Mouse (Mus musculus) layer of hippocampus, adult 2 months (tissue): ENCODE data around the gene Spock2. TPM values are rescaled to one million over a fixed set of nuclear protein-coding genes. Genes with fewer than 3 reads are reported as not detected.
"Not testable (repeated sequence)": the region's sequence is repeated elsewhere in the genome, so short reads cannot be mapped to it uniquely, and the experiment has no call there.

Experiments used
- DNase-seq, 2 experiments: peaks; one replicate each; pipeline ENCODE4 v3.0.0; 2022; ENCODE audit warnings: low spot score in 2 of 2
- H3K27ac ChIP-seq: fragments of 200-600 bp; 2 replicates; pipeline ENCODE4 v1.8.1; 2022
- H3K4me3 ChIP-seq: fragments of 200-600 bp; 2 replicates; pipeline ENCODE4 v1.8.1; 2022; ENCODE audit warnings: mild to moderate bottlenecking
- CTCF ChIP-seq: fragments of 200-600 bp; conservative IDR thresholded peaks from 2 replicates; pipeline ENCODE4 v1.8.1; 2022; ENCODE audit warnings: antibody characterized with exemption, mild to moderate bottlenecking, moderate library complexity
- microRNA-seq, 2 experiments: library from miRNA; unstranded; fragments of <30 nt; microRNA quantifications; one replicate each; pipeline ENCODE4 v1.2.0; 2021
- total RNA-seq, 2 experiments: library from RNA; stranded (reverse); gene quantifications; 2 replicates each; pipeline ENCODE4 v1.2.3; 2021

Spock2 gene
- total RNA-seq, 2 experiments from 2014 or later, result 476 to 514 TPM

- no peak overlapping the region for H3K27ac ChIP-seq
- no peak for DNase-seq
- H3K4me3 ChIP-seq, result no peak overlapping the region
- no peak for TF ChIP-seq CTCF
These were observed 62.9 kb downstream of the Spock2 start for GRCm38 (mm10) chr10:60168960-60169359.

GRCm38 (mm10) chr10:60170326-60171089 is 64.5 kb downstream of the Spock2 start:
- Histone ChIP-seq H3K27ac (no peak overlapping the region), H3K4me3 (no peak overlapping the region)
- TF ChIP-seq CTCF, result no peak
- no peak for DNase-seq

GRCm38 (mm10) chr10:60171368-60171767 is 65.3 kb downstream of the Spock2 start:
- no peak for DNase-seq
- no peak overlapping the region for H3K27ac ChIP-seq
- no peak for TF ChIP-seq CTCF
- no peak overlapping the region for H3K4me3 ChIP-seq

GRCm38 (mm10) chr10:60172306-60172705 is 66.3 kb downstream of the Spock2 start:
- DNase-seq, result no peak
- Histone ChIP-seq H3K4me3 (no peak overlapping the region), H3K27ac (no peak overlapping the region)
- TF ChIP-seq CTCF, result no peak

GRCm38 (mm10) chr10:60173035-60173434 is 67.0 kb downstream of the Spock2 start:
- Histone ChIP-seq H3K27ac (no peak overlapping the region), H3K4me3 (no peak overlapping the region)
- peak; percentile 91 for DNase-seq
- no peak for TF ChIP-seq CTCF

GRCm38 (mm10) chr10:60174506-60174905 is 68.5 kb downstream of the Spock2 start:
- peak; percentile 27 for TF ChIP-seq CTCF
- Histone ChIP-seq H3K27ac (no peak overlapping the region), H3K4me3 (no peak overlapping the region)

GRCm38 (mm10) chr10:60175306-60175705 is 69.3 kb downstream of the Spock2 start:
- DNase-seq, H3K4me3 ChIP-seq, H3K27ac ChIP-seq: not testable (repeated sequence)

More at GRCm38 (mm10) chr10:60174506-60174905, 68.5 kb downstream of the Spock2 start:
- DNase-seq, result no peak

Small RNA genes within 50 kb of the gene (microRNA-seq; reads per million reads assigned to microRNA genes)
- 2.9 to 3.8 reads per million in 2 experiments for gene Mir6906

Other genes starting within 250 kb of the Spock2 start
- gene Dnajb12, start 226.7 kb upstream of the Spock2 start, total RNA-seq, result 10 to 100 TPM; 54.4 to 56.8 TPM
- gene Ddit4, start 154.4 kb upstream of the Spock2 start, total RNA-seq, result 10 to 100 TPM; 63.6 to 66.7 TPM
- 10 to 100 TPM; 15.3 to 17.2 TPM for gene Ascc1, start 103.4 kb upstream of the Spock2 start, total RNA-seq
- gene Anapc16, start 103.1 kb upstream of the Spock2 start, total RNA-seq, result 10 to 100 TPM; 64.8 to 71.4 TPM
- 1 to 10 TPM; 1.2 to 1.8 TPM for gene Chst3, start 113.0 kb downstream of the Spock2 start, total RNA-seq
- gene Psap, start 171.4 kb downstream of the Spock2 start, total RNA-seq, result 1,000 to 10,000 TPM; 1,331 to 1,399 TPM
- gene Vsir, start 240.6 kb downstream of the Spock2 start, total RNA-seq, result 10 to 100 TPM; 17.6 to 23.2 TPM